Mouse (Mus musculus) A20 (cell line): ENCODE data around the gene 2610042L04Rik.
"Not testable (repeated sequence)": the region's sequence is repeated elsewhere in the genome, so short reads cannot be mapped to it uniquely, and the experiment has no call there.

Experiments
- DNase-seq: peaks from one replicate; pipeline ENCODE4 v3.0.0-alpha.2; 2011; ENCODE audit warnings: low read depth, low spot score

The 2610042L04Rik gene

DNA sequence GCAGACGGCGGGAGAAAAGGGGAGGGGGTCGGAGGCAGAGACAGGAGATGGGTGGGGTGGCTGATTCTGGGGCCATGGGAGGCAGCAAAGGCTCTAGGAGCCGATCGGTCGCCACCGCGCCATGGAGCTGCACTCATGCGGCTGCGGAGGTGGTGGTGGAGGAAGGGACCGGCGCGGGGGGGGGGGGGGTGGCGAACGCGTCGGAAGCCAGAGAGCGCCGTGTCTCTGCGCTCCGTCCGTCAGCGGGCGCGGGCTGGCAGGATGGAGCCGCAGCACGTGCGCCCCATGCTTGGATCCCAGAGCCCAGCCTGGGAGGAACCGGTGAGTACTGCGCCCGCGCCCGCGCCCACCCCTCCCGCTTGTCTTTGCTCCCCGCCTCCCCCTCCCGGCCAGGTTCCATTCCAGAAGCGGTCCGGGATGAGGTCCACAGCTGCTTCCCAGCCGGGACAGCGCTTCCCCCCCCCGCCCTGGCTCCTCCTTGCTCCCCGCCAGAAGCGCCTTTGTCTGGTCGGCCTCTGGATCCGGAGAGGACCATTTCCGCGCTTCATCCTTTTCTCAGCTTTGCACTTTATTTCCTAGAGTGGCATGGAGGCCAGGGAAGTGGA is at the start of gene 2610042L04Rik:
2610042L04Rik (plus strand) TSS at position 288 of the 605 bp plus-strand sequence.
- DNase-seq: not testable (repeated sequence)

DNA sequence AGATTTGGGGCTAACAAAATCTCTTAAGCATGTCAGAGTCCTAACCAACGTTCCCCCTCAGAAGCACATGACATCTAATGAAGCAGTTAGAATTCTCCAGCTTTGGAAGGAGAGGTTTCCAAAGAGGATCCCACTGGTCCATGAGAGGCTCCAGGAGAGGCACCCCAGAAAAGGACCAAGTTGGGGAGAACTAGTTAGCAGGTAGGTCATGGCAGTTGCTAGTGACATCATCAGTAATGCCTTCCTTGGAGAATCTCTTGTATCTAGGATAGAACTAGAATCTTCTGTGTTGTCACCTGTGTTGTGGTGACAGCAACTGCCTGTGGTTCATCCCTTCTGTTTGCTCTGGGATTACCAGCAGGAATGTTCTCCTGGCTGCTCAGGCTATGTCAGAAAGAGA is 17.6 kb upstream of the 2610042L04Rik start, which contains the start of gene Gm3149:
Gm3149 (plus strand) TSS at position 301 of the 400 bp plus-strand sequence.
- not testable (repeated sequence) for DNase-seq

DNA sequence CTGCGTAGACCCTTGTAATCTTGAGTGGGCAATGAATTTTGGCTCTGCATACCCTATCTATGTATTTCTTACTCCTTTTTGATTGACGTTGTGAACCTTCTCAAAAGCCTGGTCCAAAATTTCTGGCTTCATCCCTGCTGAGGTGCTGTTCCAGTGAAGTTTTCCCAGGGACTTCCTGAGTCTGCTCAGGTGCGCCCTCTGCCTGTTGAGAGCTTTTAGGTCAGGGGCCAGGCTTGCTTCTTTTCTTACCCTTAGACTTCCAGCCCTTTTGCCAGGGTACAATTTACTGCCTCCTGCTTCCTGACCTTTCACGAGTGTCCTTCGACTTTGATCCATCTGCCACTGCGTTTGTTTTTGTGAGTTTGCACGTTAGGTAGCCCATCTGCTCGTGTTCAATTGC is 943 bp downstream of the 2610042L04Rik start:
- DNase-seq: not testable (repeated sequence)

DNA sequence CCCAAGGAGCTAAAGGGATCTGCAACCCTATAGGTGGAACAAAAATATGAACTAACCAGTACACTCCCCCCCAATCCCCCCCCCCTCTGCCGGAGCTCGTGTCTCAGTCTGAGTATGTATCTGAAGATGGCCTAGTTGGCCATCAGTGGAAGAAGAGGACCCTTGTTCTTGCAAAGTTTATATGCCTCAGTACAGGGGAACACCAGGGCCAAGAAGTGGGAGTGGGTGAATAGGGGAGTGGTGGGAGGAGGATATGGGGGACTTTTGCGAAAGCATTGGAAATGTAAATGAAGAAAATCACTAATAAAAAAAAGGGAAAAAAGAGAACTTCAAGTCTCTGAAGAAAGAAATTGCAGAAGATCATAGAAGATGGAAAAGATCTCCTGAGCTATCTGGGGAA is 34.4 kb downstream of the 2610042L04Rik start:
- not testable (repeated sequence) for DNase-seq

DNA sequence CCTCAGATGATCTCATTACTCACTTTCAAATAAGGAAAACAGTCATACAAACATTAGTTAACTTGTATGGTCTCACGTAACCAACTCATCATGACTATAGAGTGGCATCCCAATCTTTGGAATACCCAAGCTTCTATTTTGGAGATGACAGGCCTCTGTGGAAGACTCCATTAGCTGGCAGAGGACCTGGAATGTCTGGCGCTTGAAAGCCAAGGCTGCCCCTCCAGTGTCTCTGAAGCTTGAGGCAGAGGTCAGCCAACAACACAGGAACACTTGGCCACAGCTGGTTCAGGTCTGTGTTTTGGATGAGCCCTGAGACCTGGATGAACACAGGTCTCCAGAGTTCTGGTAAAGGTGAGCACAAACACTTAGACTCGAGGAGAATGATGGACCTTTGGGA is 35.1 kb downstream of the 2610042L04Rik start:
- not testable (repeated sequence) for DNase-seq

DNA sequence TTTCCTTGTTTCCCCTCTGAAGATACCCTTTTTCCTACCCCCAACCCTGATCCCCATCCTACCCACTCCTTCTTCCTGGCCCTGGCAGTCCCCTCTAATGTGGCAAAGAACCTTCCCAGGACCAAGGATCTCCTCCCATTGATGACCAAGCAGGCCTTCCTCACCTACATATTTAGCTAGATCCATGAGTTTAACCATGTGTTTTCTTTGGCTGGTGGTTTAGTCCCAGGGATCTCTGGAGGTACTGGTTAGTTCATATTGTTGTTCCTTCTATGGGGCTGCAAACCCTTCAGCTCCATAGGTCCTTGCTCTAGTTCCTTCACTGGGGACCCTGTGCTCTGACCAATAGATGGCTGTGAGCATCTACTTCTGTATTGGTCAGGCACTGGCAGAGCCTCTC is 43.3 kb downstream of the 2610042L04Rik start:
- DNase-seq: not testable (repeated sequence)

DNA sequence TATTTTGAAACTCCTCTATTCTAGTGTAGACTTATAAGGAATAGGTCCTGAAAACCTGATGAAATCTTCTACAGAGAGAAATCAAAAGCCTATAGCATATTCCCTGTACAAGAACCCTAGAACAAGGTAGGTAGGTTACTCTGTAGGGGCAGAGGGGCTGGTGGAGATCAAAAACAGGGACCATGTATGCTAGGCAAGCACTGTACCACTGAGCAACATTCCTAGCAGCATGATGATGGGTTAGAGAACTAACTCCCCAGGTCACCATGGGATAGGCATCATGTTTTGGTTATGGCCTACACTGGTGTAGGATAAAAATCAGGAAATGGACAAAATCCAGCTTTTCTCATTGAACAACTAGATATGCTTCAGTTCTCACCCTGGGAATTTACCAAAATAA is 51.0 kb downstream of the 2610042L04Rik start:
- not testable (repeated sequence) for DNase-seq

DNA sequence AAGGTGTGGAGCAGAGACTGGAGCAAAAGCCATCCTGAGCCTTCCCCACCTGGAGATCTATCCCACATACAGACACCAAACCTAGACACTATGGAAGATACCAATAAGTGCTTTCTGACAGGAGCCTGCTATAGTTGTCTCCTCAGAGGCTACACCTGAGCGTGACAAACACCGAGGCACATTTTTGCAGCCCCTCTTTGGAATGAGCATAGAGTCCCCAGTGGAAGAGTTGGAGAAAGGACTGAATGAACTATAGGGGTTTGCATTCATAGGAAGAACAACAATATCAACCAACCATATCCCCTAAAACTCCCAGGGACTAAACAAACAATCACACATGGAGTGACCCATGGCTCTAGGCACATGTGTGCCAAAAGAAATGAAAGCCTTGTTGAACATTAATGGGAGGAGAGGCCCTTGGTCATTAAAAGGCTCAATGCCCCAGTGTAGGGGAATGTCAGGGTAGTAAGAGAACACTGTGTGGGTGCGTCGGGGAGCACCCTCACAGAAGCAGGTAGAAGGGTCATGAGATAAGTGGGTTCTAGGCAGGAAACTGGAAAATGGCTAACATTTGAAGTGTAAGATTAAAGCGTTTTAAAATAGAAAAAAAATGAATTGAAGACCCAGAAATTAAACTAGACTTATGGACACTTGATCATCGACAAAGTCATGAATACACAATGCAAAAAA is 58.4 kb downstream of the 2610042L04Rik start:
- DNase-seq: not testable (repeated sequence)

DNA sequence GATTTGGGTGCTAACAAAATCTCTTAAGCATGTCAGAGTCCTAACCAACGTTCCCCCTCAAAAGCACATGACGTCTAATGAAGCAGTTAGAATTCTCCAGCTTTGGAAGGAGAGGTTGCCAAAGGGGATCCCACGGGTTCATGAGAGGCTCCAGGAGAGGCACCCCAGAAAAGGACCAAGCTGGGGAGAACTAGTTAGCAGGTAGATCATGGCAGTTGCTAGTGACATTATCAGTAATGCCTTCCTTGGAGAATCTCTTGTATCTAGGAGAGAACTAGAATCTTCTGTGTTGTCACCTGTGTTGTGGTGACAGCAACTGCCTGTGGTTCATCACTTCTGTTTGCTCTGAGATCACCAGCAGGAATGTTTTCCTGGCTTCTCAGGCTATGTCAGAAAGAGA is 62.7 kb downstream of the 2610042L04Rik start, which contains the start of gene Gm3159:
Gm3159 (plus strand) TSS at position 301 of the 400 bp plus-strand sequence.
- not testable (repeated sequence) for DNase-seq

DNA sequence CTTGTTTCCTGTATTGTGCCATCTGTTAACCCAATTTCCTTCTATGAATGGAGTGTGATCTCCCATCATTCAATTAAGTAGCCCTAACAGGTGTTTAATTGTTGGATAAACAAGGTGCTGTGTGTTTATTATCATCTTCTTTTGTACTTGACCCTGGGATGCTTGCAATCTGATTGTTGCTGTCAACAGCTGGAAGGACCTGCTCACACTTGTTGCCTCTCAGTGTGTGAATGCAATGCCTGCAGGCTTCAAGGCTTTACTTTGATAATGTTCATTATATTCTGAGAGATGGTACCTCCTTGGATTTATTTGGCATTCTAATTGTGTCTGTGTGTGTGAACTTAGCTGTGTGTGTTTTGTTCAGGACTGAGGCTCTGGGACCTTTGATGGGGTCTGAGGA is 64.1 kb downstream of the 2610042L04Rik start:
- DNase-seq: not testable (repeated sequence)

DNA sequence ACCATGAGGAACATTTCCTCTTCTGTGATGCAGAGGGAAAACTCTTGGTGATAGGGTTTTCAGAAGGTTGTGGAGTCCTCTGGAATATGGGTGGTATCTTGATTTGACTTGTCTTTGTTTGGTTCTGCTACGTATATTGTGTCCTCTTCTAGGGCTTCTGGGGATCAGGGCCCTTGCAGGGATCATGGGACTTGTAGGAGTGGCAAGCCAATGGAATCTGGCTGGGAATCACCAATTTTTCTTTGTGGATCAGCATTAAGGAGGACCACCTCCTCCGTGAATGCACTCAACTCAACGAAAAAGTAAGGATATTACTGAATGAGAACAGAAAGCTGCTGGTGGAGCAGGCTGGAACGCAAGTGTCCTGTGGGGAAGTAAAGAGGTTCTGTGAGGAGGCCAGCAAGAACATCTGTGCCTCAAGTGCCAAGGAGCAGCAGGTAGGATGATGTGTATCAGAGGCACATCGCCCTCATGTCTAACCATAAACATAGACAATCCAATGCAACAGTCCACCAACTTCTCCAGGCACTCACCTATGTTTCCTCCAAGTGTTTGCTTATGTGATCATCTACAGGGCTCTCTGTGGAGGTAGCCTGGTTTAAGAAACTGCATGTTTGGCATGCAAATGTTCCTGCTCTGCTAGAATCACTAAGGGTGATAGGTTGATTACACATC is 65.7 kb downstream of the 2610042L04Rik start:
- not testable (repeated sequence) for DNase-seq

DNA sequence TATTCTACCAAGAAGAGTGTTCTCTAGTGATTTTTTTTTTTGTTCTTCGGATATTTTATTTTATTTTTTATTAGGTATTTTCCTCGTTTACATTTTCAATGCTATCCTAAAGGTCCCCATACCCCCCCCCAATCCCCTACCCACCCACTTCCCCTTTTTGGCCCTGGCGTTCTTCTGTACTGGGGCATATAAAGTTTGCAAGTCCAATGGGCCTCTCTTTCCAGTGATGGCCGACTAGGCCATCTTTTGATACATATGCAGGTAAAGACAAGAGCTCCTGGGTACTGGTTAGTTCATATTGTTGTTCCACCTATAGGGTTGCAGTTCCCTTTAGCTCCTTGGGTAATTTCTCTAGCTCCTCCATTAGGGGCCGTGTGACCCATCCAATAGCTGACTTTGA is 66.7 kb downstream of the 2610042L04Rik start:
- DNase-seq: not testable (repeated sequence)

DNA sequence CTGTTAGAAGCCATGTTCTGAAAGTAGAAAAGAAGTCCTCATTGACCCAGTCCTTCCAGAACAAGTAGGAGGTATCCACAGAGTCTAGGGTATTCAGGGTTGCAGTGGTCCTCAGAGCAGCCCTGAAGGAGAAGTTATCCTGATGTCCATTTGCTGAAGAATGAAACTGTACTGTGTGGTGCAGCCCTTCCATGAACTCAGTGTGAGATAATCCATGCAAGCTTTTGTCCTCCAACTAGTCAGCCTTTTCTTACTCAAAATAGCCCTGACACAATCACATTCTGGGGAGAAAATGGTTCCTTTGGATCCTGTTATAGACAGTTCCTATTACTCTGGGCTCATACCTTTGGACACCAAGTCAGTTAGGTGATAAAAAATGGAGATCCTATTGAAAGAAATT is 69.3 kb downstream of the 2610042L04Rik start:
- DNase-seq: not testable (repeated sequence)
